Mouse (Mus musculus) kidney, adult 8-10 months (tissue): Measurements from ENCODE around the gene Il34.

ENCODE experiments used
- DNase-seq, 2 experiments: peaks; one replicate each; pipeline ENCODE4 v3.0.0; 2022

Gene Il34

DNA sequence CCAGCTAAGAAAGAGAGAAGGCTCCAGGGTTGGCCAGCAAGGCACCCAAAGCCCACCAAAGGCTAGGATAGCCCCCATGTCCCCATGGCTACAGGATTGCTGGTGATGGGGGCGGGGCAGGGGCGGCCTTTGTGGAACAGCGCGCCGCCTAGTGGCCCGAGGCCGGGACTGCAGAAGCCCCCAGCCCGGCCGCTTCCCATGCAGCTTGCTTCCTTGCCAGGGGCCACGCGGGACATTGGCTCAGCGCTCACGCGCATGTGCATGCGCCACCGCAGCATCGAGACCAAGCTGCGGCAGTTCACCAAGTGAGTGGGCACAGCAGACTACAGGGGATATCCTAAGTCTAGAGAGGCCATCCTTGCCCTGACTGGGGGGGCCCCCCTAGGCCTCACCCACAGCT is 78.8 kb downstream of the Il34 start:
- DNase-seq, result peak in 1 of 2 experiments; percentile 47

DNA sequence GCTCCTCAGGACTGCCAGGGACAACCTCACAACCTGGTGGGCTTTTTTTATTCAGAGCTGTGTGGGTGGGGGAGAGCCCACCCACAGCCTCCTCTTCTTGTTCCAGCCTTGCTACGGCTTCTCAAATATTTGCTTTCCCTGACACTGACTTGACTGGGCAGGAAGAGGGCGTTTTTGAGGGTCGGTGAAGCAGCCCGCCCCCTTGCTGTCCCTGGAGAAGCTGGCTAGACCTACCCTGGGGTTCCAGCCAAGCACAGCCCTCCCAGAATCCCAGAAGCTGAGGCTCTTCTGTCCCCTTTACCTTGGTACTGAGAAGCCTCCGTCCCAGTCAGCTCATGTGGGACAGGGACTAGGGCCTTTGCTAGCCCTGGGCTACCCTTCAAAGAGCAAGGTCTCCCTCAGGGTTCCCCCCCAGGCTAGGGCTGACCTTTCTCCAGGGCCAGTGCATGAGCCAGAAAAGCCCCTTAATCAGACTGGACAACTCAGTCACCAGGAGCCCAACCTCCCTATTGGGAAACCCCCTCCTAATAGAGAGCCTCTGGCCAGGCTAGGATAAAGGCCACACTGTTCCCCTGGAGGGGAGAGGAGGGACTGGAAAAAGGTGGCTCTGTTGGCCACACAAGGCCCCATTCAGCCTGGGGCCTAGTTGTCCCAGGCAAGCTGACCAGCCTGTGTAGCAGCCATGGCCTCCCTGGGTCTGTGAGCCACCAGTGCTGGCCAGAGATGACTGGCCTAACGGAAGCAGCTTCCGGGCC is 80.5 kb downstream of the Il34 start:
- no peak for DNase-seq

- DNase-seq, result no peak
These were observed 81.2 kb downstream of the Il34 start for GRCm38 (mm10) chr8:110724493-110724892.

DNA sequence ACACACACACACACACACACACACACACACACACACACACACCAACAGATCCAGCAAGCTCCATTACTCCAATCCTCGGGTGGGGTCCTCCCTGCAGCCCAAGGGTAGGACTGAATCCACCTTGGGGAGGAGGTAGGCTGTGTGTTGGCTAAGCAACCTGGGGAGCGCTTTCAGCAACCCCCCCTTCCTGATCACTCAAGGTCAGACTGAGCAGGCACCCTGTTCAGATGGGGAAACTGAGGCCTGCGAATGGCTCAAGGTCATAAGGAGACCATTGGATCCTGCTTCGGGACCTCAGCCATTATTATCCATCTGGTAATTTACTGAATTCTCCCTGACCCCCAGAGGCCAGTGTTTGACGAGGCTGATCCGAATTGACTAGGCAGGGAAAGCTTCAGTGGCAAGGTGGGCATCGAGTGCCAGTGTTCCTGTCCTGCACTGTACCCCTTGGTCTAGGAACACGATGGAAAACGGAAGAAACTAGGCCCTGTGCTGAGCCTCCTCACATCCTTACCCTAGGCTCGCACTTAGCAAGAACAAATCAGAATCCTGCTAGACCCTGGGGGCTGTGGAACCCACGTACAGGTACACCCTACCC is 83.2 kb downstream of the Il34 start:
- no peak for DNase-seq

DNA sequence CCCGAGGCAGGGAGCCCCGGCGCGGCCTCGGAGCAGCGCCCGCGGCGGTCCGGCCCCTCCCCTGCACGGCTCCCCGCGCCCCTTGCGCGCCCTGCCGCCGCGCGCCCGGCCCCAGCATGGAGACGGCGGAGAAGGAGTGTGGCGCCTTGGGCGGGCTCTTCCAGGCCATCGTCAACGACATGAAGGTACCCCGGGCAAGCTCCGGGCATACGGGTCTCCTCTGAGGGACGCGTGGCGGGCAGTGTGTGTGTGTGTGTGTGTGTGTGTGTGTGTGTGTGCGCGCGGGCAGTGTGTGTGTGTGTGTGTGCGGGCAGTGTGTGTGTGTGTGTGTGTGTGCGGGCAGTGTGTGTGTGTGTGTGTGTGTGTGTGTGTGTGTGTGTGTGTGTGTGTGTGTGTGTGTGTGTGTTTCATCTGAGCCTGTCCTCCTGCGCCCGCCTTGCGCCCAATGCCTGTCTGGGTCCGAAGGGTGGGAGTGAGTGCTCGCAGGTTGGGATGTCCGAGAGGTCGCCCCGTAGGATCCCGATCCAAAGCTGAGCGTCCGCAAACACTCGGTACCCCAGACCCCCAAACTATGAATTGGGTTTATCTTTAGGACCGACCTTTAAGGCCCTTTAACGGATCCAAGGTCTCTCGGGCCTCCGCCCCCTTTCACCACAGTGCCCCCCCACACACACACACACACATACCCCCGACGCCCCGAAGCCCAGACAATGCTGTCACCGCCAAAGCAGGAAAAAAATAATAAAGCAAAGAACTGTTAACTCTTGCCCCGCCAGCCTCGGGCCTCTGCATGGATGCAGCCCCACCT is 83.9 kb downstream of the Il34 start:
- no peak for DNase-seq

GRCm38 (mm10) chr8:110720685-110721598 is 84.8 kb downstream of the Il34 start, which contains the start of gene Mtss1l:
Mtss1l (plus strand) TSS chr8:110721476.
- DNase-seq, result peak; percentile 57 to 63

DNA sequence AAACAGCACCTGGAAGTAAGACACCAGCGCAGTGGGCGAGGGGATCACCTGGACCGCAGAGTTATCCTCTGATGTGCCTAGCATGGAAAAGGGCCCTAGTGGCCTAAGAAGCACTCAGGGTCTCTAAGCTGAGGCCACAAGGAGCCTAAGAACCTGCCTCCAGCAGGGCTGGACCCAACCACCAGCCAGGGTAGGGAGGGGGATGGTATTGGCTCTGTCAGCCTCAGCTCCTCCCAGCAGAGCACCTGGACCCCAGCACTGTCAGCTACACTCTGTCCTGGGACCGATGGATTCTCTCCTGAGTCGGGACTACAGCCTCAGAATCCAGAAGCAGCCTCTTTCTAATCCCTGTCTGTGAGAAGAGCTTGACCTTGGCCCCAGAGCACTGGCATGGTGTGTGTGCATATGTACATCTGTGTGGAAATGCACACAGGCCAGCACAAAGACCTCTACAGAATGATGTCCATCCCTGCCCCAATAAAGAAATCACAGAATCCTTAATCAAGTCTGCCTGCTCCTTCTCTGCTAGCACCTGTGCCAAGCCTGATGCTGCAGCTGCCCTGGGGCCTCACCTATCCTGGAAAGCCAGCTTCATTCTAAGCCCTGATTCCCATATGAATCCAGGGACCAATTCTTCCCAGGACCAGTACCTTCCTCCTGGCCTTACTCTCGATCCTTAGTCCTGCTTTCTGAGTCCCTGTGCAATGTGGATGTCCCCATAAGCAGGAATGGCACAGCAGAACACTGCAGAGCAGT is 85.6 kb downstream of the Il34 start:
- DNase-seq, result no peak

DNA sequence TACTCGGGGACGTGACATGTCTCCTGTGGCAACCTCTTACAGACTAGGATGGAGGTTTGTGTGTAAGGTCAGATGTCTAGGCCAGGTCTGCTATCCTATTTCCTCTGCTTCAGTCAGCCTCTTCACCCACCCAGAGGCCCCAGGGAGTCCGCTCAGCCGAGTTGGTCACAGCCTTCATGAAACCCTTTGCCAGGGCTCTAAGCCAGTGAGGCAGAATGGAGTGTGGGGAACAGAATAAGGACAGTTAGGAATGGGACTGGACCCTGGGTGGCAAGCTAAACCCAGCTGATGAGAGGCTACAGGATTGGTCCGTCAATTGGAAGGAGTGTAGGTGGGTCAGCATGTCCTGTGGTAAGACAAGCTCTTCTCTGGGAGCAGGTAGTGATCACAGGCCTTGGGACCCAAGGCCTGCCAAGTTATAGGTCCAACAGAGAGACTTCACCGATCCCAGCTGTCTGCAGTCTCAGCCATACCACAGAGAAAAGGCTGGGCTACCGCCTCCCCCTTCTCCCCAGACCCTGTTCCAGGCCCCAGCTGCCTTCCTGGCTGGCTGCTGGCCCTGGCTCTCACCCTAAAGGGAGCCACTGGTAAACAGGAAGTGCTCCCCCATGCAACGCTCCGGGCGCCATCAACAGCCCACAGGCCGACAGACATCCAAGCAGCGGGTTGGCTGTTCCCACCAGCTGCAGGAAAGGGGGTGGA is 86.6 kb downstream of the Il34 start:
- DNase-seq, result peak; percentile 44 to 47

- no peak for DNase-seq
These were observed 87.3 kb downstream of the Il34 start for GRCm38 (mm10) chr8:110718209-110718968.

- no peak for DNase-seq
These were observed 88.6 kb downstream of the Il34 start for GRCm38 (mm10) chr8:110717131-110717530.

DNA sequence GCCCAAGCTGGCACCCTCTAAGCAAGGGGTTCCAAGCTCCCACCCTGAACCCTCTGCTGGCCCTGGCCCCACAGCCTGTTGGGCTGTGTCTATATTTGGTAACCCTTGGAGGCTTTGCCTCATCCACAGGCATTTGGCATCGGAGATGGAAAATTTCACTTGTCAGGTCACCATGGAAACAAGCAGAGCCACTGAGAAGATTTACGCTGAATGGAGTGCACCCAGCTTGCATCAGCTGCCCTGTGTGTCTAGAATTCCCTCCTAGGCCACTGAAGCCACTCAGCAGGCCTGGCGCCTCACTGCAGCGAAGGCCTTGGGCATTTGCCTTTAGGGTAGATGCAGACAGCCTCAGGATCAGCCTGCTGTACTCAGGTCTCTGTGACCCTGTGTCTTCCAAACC is 89.6 kb downstream of the Il34 start:
- peak; percentile 32 to 52 for DNase-seq

DNA sequence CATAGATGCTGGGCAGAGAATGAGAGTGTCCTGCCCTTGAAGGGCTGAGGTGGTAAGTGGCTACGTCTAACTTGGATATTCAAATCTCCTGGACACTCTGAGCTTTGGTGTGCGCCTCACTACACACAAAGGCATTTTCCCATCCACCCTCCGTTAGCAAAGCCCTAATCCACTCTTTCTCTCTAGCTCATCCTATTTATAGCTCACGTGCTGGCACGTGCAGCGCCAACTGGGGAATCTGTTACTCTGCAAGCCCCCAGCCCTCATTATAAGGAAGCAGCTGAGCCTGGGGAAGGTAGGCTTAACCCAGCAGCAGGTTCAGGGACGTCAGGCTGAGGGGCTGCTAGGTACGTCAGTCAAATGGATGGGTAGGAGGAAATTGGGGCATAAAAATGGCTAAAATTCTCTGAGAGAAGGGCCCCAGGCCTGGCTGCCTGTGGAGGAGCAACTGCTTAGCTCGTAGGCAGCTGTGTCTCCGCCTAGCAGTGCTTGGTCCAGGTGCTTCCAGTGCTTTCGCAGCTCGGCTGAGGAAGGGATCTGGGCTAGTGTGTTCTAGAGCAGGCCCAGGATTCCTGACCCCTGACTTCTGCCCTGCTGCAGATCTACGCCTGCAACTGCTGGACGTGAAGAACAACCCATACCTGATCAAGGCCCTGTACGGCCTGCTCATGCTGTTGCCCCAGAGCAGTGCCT is 90.8 kb downstream of the Il34 start:
- no peak for DNase-seq

- no peak for DNase-seq
These were observed 92.7 kb downstream of the Il34 start for GRCm38 (mm10) chr8:110713073-110713472.

DNA sequence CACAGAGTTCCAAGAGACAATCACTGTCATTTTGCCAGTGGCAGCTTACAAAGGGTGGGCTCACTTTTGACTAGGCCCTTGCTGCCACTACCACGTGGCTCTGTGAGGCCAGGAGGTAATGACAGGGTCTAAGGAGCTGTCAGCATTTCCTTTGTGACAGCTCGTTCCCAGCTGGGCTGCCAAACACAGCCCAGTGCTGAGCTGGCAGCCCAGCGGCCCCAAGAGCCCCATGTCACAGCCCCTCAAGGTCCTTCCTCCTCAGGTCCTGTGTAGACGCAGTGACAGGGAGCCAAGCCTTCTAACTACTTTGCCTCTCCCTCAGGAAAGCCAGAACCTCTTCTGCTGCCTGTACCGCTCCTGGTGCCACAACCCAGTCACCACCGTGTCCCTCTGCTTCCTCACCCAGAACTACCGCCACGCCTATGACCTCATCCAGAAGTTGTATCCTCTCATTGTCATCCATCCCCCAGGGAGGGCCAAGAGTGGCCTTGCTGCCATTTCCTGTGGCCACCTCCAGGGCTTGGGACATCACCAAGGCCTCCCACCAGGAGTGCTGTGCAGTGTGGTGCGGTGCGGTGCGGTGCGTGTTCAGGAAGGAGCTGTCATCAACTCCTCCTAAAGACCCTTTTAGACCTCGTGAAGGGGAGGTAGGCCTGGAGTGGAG is 94.3 kb downstream of the Il34 start:
- DNase-seq, result peak; percentile 54 to 57

DNA sequence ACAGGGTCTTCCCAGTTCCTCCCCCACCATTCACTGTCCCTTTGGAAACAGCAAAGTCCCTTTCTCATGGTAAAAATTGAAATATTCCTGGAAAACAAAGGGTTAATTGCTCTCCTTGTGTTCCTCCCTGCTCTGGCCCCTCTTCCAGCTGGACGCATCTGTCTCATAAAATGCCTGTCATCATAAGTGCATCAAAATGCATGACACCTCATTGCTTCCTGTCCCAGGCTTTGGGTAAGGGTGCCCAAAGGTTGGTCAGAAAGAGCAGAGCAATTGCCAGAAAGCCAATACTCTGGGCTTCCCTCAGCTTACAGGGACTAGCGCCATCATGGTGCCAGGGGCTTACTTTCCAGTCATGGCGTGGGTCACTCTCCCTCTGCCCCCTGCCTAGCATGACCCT is 95.1 kb downstream of the Il34 start:
- no peak for DNase-seq

DNA sequence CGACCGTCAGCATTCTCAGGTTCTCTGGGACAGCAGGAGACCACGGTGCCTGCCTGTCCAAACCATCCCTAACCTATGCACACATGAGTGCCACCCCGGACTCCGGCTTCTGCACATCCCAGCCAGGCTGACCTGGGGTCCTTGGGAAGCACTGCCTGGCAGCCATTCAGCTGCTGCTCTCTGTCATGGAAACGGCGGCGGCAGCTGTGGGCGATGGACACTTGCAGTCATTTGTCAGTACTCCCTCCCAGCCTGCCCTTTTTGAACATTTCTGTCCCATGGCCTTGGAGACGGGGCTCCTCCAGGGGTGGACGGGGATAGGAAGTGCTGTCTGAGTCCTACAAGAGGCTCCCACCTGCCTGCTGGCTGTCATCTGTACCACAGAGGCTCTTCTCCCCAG is 97.3 kb downstream of the Il34 start:
- no peak for DNase-seq

DNA sequence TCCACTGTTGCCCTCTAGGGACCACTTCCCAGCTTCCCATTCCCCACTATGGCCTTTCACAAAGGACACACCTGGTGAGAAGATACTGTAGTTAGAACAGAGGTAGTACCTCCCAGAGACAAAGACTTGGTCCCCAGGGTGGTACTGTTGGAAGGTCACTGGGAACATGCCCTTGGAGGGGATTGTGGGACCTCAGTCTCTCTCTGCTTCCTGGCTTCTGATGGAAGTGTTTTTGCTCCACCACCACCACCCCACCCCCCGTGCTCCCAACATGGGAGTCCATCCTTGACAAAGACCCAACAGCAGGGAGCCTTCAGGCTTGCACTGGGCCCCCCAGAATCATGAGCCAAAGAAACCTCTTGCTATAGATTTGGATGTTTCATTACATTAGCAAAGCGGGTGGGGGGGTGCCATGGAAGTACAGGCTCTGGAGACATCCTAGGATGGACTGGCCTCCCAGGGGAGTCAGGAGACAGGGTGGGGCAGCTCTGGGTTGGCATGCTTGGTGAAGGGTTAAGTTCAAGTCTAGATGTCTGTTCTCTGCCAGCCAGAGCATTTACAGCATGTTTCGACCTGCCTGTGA is 99.3 kb downstream of the Il34 start:
- no peak for DNase-seq

DNA sequence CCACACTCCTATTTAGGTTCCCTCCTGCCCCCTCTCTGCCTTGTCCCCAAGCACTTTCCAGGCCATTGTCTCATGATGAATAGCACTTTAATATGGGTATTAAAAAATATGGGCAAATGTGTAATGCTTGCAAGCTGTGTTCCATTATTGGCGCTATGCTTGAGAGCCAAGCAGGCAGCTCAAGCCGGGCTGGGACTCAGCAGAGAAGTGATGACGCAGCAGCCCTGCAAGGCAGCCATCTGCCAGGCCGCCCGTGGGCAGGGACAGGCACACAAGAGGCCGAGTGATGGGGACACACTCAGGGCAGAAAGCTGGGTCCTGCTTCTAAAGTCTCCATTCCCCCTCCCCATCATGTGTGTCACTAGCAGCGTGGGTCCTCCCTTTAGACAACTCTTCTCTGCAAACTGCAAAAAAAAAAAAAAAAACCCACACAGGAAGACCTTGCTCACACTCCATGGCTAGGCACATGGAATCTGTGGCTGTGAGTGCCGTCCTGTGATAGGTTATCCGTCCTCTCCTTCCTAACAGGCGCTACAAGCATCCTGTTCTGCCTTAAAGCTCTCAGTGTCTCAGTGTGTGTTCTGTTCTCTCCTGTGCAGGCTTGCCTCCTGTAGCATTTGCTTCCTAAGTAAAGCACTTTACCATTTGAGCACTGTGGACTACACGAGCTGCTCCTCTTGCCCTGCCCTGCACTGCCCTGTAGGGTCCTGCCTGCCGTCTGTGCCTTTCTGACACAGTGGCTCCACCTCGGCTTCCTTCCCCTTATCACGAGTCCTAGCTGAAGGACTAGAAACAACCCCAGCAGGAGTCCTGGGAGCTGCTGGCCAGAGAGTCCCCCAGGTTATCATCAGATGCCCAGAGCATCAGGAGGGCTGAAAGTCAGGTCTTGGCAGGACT is 100.1 kb downstream of the Il34 start:
- no peak for DNase-seq
